Mouse (Mus musculus): Measurements from ENCODE around the gene Slc22a4. TPM values are rescaled to one million over a fixed set of nuclear protein-coding genes. Genes with fewer than 3 reads are reported as not detected.

Slc22a4 gene
- polyA plus RNA-seq, 1 experiment: 16.5 TPM

Other genes with a start within 250 kb of the Slc22a4 start
- 5.8 and 7.0 TPM in 2 replicates for gene Gm12216, start 168.8 kb downstream of the Slc22a4 start, polyA plus RNA-seq (2012; rRNA removed)
- 41.1 and 58.0 TPM in 2 replicates for gene Slc22a5, start 136.4 kb downstream of the Slc22a4 start, polyA plus RNA-seq (2012; rRNA removed)
- gene Slc22a21, start 47.8 kb downstream of the Slc22a4 start, polyA plus RNA-seq (2012; rRNA removed): 4.4 and 5.0 TPM in 2 replicates
- 89.8 and 106 TPM in 2 replicates for gene Pdlim4, start 40.9 kb upstream of the Slc22a4 start, polyA plus RNA-seq (2012; rRNA removed)
- 60.1 and 75.4 TPM in 2 replicates for gene P4ha2, start 72.0 kb upstream of the Slc22a4 start, polyA plus RNA-seq (2012; rRNA removed)
- not detected in 2 replicates for gene Csf2, start 221.6 kb upstream of the Slc22a4 start, polyA plus RNA-seq (2012; rRNA removed)
- gene Il3, start 239.2 kb upstream of the Slc22a4 start, polyA plus RNA-seq (2012; rRNA removed): not detected in 2 replicates

All from gonadal fat pad, adult 2 months (tissue).